Mouse (Mus musculus) heart, embryonic 13.5 days (tissue): ENCODE measurements around the gene Xpnpep1. TPM values are rescaled to one million over a fixed set of nuclear protein-coding genes. Genes with fewer than 3 reads are reported as not detected.
A peak's percentile ranks its signal among the peaks of the same experiment; 100 is the strongest.

Source experiments
- ATAC-seq: fragments of 200-750 bp; cut with Nextera tagmentation; 2 replicates; pipeline ENCODE4 v1.8.0; 2017; ENCODE audit warnings: moderate TSS enrichment; ENCODE audit not compliant: insufficient number of reproducible peaks, low FRiP score, low TSS enrichment; ENCODE audit errors: extremely low read depth
- H3K27ac ChIP-seq: fragments of 300-500 bp; sonication (generic); replicated peaks from 2 replicates; pipeline ENCODE4 v1.5.1; 2015; ENCODE audit warnings: moderate library complexity, mild to moderate bottlenecking, inconsistent platforms
- H3K27me3 ChIP-seq: fragments of 300-500 bp; sonication (generic); replicated peaks from 2 replicates; pipeline ENCODE4 v1.6.1; 2015; ENCODE audit warnings: mild to moderate bottlenecking, inconsistent platforms
- H3K36me3 ChIP-seq: fragments of 300-500 bp; sonication (generic); 2 replicates; pipeline ENCODE4 v1.6.1; 2015; ENCODE audit warnings: mild to moderate bottlenecking, inconsistent platforms
- H3K4me1 ChIP-seq: fragments of 300-500 bp; sonication (generic); 2 replicates; pipeline ENCODE4 v1.6.1; 2015; ENCODE audit warnings: inconsistent platforms
- H3K4me2 ChIP-seq: fragments of 300-500 bp; sonication (generic); 2 replicates; pipeline ENCODE4 v1.6.1; 2015; ENCODE audit warnings: inconsistent platforms, mild to moderate bottlenecking, moderate library complexity
- H3K4me3 ChIP-seq: fragments of 300-500 bp; sonication (generic); 2 replicates; pipeline ENCODE4 v1.5.1; 2015; ENCODE audit warnings: moderate library complexity, mild to moderate bottlenecking, inconsistent platforms
- H3K9ac ChIP-seq: fragments of 300-500 bp; sonication (generic); 2 replicates; pipeline ENCODE4 v1.6.1; 2015; ENCODE audit warnings: inconsistent platforms, mild to moderate bottlenecking, moderate library complexity
- H3K9me3 ChIP-seq: fragments of 300-500 bp; sonication (generic); 2 replicates; pipeline ENCODE4 v1.6.1; 2016; ENCODE audit warnings: inconsistent platforms
- WGBS: fragments of 180-500 bp; shearing (Covaris S2); methylation state at CpG from one replicate; pipeline ENCODE4 v1.1.7; 2015; ENCODE audit warnings: mixed read lengths; 5-methylcytosine and 5-hydroxymethylcytosine counted together
- polyA plus RNA-seq: library from polyadenylated mRNA; unstranded; fragments of >200 nt; fragmentation: Nextera tagmentation; extraction: Ambion mirVana; gene quantifications from 2 replicates; pipeline ENCODE4 v1.2.1, GENCODE M21; 2015

Xpnpep1 gene
- polyA plus RNA-seq, 1 experiment from 2014 or later: 142 TPM

GRCm38 (mm10) chr19:53047208-53047607 is 7.2 kb upstream of the Xpnpep1 start:
- H3K36me3 ChIP-seq: no peaks in the 10 kb centered on the region
- H3K4me2 ChIP-seq: no peak overlapping the region
- peaks cover 6% of the 10 kb centered on the region; the same call in 1 of the 2 replicates for H3K9me3 ChIP-seq
- peaks cover 6% of the 10 kb centered on the region for H3K4me1 ChIP-seq
- H3K27me3 ChIP-seq: no peaks in the 10 kb centered on the region
- WGBS: 79% methylated on average over 5 of the region's 5 CpGs
- no peak overlapping the region for H3K9ac ChIP-seq
- H3K27ac ChIP-seq: no peak overlapping the region
- ATAC-seq: no peak
- no peak overlapping the region for H3K4me3 ChIP-seq

GRCm38 (mm10) chr19:53043423-53044125 is 3.6 kb upstream of the Xpnpep1 start:
- H3K27me3 ChIP-seq: no peaks in the 10 kb centered on the region
- H3K4me1 ChIP-seq: peaks cover 28% of the 10 kb centered on the region
- H3K9ac ChIP-seq: no peak overlapping the region
- no peak overlapping the region for H3K27ac ChIP-seq
- H3K36me3 ChIP-seq: no peaks in the 10 kb centered on the region
- ATAC-seq: no peak
- H3K4me2 ChIP-seq: no peak overlapping the region
- no peaks in the 10 kb centered on the region for H3K9me3 ChIP-seq
- no peak overlapping the region for H3K4me3 ChIP-seq
- whole genome bisulfite sequencing: 74% methylated on average over 13 of the region's 13 CpGs

DNA sequence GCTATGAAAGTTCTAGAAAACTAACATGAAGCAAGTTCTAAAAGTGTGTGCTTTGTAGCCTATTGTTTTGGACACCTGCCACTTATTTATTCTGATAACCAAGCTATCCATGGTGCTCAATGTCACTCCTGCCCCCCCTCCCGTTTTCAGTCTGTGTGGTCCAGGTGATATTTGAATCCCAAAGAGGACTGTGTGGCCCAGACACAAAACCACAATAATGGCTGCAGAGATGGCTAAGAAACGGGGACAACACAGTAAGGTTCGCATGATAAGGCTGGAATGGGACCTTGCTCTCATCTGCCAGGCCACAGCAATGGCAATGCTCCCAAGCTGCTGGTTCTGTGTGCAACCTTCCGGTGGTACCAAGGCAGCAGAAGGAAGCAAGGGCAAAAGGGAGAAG is 1.6 kb upstream of the Xpnpep1 start:
- Histone ChIP-seq H3K9me3 (no peaks in the 10 kb centered on the region), H3K4me2 (no peak overlapping the region), H3K36me3 (peaks cover under 1% of the 10 kb centered on the region; the same call in 1 of the 2 replicates), H3K9ac (no peak overlapping the region), H3K4me3 (no peak overlapping the region), H3K4me1 (peaks cover 38% of the 10 kb centered on the region), H3K27ac (no peak overlapping the region), H3K27me3 (no peaks in the 10 kb centered on the region)
- ATAC-seq: no peak
- WGBS: 55% methylated on average over 4 of the region's 4 CpGs

DNA sequence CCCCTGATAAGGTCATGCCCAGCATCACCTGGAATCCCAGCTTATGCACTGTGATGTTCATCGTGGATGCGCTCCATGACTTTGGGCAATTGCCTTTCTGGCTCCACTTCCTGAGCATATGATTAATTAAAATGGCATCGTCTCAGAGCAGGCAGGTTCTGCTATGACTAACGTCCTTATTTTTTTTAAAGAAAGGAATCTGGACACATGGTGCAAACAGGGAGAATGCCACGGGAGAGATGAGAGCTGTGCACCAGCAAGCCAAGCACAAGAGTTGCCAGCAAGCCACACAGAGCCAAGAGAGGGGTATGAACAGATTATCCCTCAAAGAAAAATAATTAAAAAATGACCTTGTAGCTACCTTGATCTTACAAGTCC is 1.1 kb upstream of the Xpnpep1 start:
- ATAC-seq: no peak
- no peak overlapping the region for H3K27ac ChIP-seq

DNA sequence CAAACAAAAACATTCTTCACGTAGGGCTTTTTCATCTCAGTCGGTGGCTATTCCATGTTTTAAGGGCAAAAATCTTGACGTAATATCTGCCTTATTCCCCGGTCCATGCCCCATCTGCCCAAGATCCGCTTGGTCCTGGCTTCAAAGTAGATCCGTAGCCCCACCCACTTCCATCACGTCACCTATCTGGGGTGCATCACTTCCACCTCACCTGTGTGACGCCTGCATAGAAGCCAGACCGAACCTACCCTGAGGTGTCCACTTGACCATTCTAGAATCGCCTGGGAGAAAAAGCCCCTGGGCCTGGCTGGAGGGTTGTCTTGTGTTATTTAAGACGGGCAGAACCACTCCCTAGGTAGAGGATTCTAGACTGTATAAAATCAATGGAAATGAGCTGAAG is 924 bp downstream of the Xpnpep1 start:
- Histone ChIP-seq H3K4me3 (peak overlapping the region; percentile 76), H3K36me3 (peaks cover 9% of the 10 kb centered on the region), H3K9ac (peak overlapping the region; percentile 67), H3K27me3 (no peaks in the 10 kb centered on the region), H3K27ac (peak overlapping the region; percentile 85), H3K4me1 (peaks cover 41% of the 10 kb centered on the region), H3K4me2 (peak overlapping the region; percentile 76), H3K9me3 (no peaks in the 10 kb centered on the region)
- WGBS: 26% methylated on average over 11 of the region's 11 CpGs
- no peak for ATAC-seq

More for the DNA sequence above, 1.1 kb upstream of the Xpnpep1 start:
- H3K4me1 ChIP-seq: peaks cover 41% of the 10 kb centered on the region
- no peak overlapping the region for H3K4me3 ChIP-seq
- H3K9ac ChIP-seq: no peak overlapping the region
- H3K27me3 ChIP-seq: no peaks in the 10 kb centered on the region
- 70% methylated on average over 5 of the region's 5 CpGs for WGBS
- H3K9me3 ChIP-seq: no peaks in the 10 kb centered on the region
- no peak overlapping the region for H3K4me2 ChIP-seq
- peaks cover 5% of the 10 kb centered on the region for H3K36me3 ChIP-seq

DNA sequence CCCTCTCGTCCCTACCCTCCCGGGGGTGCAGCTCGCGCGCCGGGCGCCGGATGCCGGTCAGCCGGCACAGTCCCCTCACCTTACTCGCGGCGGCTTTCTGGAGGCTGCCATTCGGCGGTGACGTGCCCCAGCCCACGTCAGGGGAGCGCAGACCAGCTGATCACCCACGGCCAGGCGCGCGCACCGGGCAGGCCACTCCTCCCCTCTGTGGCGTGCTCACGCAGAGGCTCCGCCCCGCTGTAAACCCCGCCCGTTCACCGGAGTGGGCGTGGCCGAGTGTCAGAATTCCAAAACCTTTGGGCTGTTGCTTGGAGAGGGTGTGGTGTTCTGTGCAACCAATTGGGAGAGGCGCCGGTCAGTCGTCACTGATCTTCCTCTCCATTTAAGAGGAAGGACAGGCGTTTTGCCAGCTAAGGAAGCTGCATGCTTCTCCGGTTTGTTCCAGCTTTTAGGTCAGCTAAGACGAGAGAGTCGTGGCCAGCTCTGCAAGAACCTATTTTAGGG is 1.5 kb downstream of the Xpnpep1 start:
- H3K9ac ChIP-seq: peak overlapping the region; percentile 93
- under 1% methylated on average over 39 of the region's 39 CpGs for WGBS
- H3K27ac ChIP-seq: peak overlapping the region; percentile 91
- peaks cover 9% of the 10 kb centered on the region for H3K36me3 ChIP-seq
- H3K4me2 ChIP-seq: peak overlapping the region; percentile 76
- H3K9me3 ChIP-seq: no peaks in the 10 kb centered on the region
- peak; percentile 97 for ATAC-seq
- peak overlapping the region; percentile 76 for H3K4me3 ChIP-seq
- no peaks in the 10 kb centered on the region for H3K27me3 ChIP-seq
- peaks cover 44% of the 10 kb centered on the region for H3K4me1 ChIP-seq

DNA sequence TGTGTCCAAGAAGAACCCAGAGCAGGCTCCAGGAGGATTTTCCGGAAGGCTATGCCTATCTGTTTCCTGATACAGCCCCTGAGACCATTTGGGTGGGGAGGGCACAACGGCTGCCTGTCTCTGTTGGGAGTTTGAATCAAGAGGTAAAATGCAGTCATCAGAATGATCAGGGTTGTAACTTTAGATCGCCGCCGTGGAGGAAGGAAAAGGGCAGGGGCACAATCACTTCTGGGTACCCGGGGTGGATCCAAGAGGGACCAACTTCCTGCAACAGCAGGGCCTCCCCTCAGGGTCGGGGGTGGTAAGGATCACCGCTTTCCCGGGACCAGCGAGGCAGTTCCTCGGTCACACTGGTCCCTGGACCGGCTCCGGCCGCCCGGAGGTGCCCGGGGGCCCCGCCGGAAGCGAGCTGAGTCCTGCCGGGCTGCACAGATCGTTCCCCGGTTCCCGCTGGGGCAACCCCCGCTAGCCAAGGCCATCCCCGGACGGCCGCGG is 2.0 kb downstream of the Xpnpep1 start:
- H3K9ac ChIP-seq: peak overlapping the region; percentile 93
- H3K36me3 ChIP-seq: peaks cover 9% of the 10 kb centered on the region
- peaks cover 49% of the 10 kb centered on the region for H3K4me1 ChIP-seq
- H3K4me2 ChIP-seq: peak overlapping the region; percentile 76
- ATAC-seq: no peak
- peak overlapping the region; percentile 91 for H3K27ac ChIP-seq
- H3K4me3 ChIP-seq: peak overlapping the region; percentile 76
- no peaks in the 10 kb centered on the region for H3K27me3 ChIP-seq
- no peaks in the 10 kb centered on the region for H3K9me3 ChIP-seq
- WGBS: under 1% methylated on average over 28 of the region's 28 CpGs

DNA sequence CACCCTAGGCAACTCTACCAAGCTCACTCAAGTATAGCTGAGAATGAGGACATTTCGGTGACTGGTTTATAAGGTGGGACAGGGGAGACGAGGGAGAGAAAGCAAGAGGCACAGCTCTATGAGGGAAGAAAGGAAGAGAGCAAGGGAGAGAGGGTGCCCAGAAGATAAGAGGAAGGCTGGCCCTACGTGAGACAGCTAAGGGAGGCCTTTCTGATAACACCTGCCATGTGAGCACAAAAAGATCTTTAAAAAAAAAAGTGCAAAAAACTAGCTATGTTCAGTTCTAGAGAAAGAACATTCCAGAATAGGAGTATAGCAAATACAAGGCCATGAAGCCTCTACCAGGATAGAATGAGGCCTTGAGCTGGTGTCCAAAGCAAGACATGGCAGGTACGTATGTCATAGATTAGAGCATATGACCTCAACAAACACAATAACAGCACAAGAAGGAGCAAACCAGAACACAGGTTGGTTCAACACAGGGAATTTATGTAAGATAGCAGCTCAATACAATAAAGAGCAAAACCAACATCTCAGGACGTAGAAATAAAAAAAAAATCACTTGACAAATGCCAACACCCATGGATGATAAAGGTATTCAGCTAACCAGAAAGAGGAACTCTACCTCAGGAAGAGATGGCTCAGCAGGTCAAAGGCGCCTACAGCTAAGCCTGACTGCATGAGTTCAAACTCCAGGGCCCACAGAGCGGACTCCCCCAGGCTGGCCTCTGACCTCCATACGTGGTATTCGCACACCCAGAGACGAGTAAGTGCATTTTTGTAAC is 6.7 kb downstream of the Xpnpep1 start:
- no peak overlapping the region for H3K4me2 ChIP-seq
- H3K9ac ChIP-seq: peak overlapping the region; percentile 48; the same call in 1 of the 2 replicates
- no peaks in the 10 kb centered on the region for H3K27me3 ChIP-seq
- H3K4me1 ChIP-seq: peaks cover 44% of the 10 kb centered on the region
- 73% methylated on average over 10 of the region's 10 CpGs for WGBS
- H3K27ac ChIP-seq: 0 out of 2 replicates have a peak overlapping the region, but pooled peaks have one; percentile 72
- H3K4me3 ChIP-seq: no peak overlapping the region
- peaks cover 39% of the 10 kb centered on the region for H3K36me3 ChIP-seq
- H3K9me3 ChIP-seq: no peaks in the 10 kb centered on the region
- ATAC-seq: no peak

DNA sequence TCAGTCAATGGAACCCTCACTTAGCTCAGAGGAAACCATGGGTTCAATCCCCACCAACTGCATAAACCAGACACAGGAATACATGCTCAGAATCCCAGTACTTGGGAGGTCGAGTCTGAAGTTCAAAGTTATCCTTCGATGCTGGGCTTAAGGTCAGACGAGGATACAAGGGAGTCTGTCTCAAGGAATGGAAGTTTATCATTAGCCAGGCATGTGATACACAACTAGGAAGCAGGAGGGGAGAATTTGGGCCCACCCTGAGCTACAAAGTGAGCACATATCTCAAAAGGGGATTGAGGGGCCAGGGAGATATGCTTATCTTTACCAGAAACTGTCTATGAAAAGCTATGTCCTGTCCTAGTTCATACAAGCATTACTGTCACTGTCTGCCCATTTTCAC is 7.4 kb downstream of the Xpnpep1 start:
- Histone ChIP-seq H3K4me1 (peaks cover 43% of the 10 kb centered on the region), H3K4me2 (peak overlapping the region; percentile 29; the same call in 1 of the 2 replicates), H3K36me3 (peaks cover 46% of the 10 kb centered on the region), H3K9ac (0 out of 2 replicates have a peak overlapping the region, but pooled peaks have one; percentile 40), H3K4me3 (no peak overlapping the region), H3K27me3 (no peaks in the 10 kb centered on the region), H3K27ac (peak overlapping the region; percentile 72), H3K9me3 (no peaks in the 10 kb centered on the region)
- ATAC-seq: no peak
- 35% methylated on average over 3 of the region's 3 CpGs for WGBS

- H3K27me3 ChIP-seq: no peaks in the 10 kb centered on the region
- no peak for ATAC-seq
- H3K4me1 ChIP-seq: peaks cover 36% of the 10 kb centered on the region
- peak overlapping the region; percentile 72 for H3K27ac ChIP-seq
- H3K36me3 ChIP-seq: peaks cover 53% of the 10 kb centered on the region
- peak overlapping the region; percentile 44; the same call in 1 of the 2 replicates for H3K9ac ChIP-seq
- peak overlapping the region; percentile 29; the same call in 1 of the 2 replicates for H3K4me2 ChIP-seq
- 15% methylated on average over 8 of the region's 8 CpGs for WGBS
- no peak overlapping the region for H3K4me3 ChIP-seq
- no peaks in the 10 kb centered on the region for H3K9me3 ChIP-seq
Observed at GRCm38 (mm10) chr19:53031957-53032371, 8.1 kb downstream of the Xpnpep1 start.

DNA sequence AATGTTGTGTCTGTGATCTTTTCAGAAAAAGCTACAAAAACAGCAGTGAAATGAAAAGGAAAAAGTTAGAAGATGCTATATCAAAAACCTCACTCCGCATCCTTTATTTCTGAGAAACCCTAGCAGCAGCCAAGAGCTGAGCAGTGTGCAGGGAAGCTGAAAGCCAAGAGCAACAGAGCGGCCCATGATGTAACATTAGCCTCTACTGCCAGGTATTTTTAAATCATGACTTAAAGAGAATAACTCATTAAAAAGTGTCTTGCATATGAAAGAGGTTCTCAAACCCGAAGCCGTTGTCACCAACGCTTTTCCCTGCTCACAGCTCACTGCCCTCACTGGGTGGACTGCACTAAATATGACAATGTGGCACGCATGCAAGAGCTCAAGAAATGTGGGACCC is 9.7 kb downstream of the Xpnpep1 start:
- H3K27ac ChIP-seq: no peak overlapping the region
- H3K4me1 ChIP-seq: peaks cover 31% of the 10 kb centered on the region
- 93% methylated on average over 6 of the region's 6 CpGs for WGBS
- H3K4me2 ChIP-seq: no peak overlapping the region
- H3K9me3 ChIP-seq: no peaks in the 10 kb centered on the region
- no peak overlapping the region for H3K9ac ChIP-seq
- no peaks in the 10 kb centered on the region for H3K27me3 ChIP-seq
- no peak overlapping the region for H3K4me3 ChIP-seq
- peaks cover 59% of the 10 kb centered on the region for H3K36me3 ChIP-seq
- ATAC-seq: no peak
